Mouse (Mus musculus): ENCODE results near the gene Wdr37.

GRCm38 (mm10) chr13:8854769-8855168 is 16.9 kb downstream of the Wdr37 start:
- TF ChIP-seq CTCF (IDR thresholded peaks at IDR 0.05; ENCODE audit: insufficient read depth, low read depth, low read length), result no peak
- no peak for TF ChIP-seq POLR2A (IDR thresholded peaks at IDR 0.05; ENCODE audit: insufficient read depth, low read depth, low read length)

All from olfactory bulb, adult 2 months (tissue).